Mouse (Mus musculus) adrenal gland, adult 2 months (tissue): Measurements from ENCODE around the gene Rag2. TPM values are rescaled to one million over a fixed set of nuclear protein-coding genes. Genes with fewer than 3 reads are reported as not detected.

Experiments used
- DNase-seq: peaks from one replicate; pipeline ENCODE4 v3.0.0; 2021
- polyA plus RNA-seq: library from polyadenylated mRNA; depleted of rRNA; stranded (reverse); fragments of >200 nt; gene quantifications from 2 replicates; pipeline ENCODE4 v1.2.3, GENCODE M21; 2012
- total RNA-seq, 2 experiments: library from RNA; stranded (reverse); gene quantifications; 2 replicates each; pipeline ENCODE4 v1.2.3; 2021

Rag2 gene
- total and polyA plus RNA-seq, 3 experiments, result not detected

DNA sequence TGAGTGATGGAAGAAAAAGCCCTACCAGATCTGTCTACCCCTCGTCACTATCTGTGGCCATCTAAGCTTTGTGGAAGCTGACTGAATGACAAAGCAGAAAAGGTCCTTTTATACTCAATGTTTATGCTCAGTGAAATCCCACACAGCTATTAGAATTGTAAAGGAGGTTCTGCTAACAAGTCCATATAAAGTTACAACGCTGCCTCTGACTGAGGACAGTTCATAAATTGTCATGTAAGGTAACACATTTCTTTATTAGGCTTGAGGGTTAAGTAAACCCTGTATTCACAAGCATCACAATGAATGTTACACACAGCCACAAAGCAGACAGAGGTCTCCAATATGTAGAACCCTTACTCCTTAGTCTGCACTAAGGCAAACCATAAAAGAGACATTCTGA is 507 bp upstream of the Rag2 start:
- no peak for DNase-seq

DNA sequence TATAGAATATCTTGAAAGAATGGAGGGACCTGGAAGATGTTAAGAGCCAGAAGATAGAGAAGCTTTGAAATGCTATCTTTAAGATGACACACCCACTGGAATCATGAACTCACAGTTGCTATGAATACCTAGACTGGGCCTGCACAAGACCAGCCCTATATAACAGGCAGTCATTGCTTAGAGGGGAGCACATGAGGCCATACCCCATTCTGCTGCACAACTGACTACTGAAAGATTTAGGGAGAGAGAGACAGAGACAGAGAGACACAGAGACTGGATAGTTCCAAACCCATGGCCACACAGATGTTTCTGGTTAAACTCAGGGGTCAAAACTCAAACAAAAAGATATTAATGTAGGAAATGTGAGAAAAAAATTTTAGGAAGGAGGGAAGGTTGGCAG is 2.7 kb downstream of the Rag2 start:
- no peak for DNase-seq

DNA sequence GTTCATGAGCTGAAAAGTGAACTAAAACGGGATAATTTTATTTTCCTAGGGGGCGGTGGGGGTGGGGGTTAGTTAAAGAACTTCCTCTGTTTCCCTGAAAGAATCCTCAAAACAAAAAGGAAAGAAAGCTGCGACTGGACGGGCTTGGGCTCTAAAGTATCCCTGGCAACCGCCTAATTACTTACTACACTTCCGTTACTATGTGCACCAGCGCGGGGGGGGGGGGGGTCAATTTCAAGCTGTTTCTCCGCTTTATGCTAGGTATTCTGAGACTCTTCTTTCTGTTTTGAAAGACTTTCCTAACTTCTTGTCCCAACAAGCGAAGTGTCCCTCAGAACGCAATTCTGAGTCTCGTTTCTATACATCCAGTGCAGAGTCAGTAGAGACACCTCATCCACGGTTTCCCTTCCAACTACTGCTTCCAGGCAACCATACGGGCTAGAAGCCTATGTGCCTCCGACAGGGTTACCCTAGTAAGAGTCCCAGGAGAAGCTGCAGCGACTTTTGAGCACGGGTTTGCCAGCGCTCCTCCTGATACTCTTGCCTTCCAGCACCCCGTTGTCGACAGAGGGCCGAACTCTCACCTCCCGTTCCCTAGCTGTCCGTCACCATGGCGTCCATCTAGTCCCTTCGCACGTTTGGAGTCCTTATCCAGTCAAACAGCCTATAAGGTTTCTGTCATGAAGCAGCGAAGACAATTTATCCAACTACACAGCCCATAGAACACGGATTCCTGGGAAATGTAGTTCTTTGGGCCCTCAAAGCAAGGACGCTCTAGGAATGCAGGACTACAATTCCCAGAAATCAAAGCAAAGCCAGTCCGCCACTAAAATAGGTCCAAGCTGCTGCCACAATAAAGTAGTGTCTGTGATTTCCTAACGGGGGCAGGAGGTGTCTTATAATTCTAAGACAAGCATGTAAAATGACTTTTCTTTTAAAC is 4.0 kb downstream of the Rag2 start:
- DNase-seq, result peak; percentile 92

DNA sequence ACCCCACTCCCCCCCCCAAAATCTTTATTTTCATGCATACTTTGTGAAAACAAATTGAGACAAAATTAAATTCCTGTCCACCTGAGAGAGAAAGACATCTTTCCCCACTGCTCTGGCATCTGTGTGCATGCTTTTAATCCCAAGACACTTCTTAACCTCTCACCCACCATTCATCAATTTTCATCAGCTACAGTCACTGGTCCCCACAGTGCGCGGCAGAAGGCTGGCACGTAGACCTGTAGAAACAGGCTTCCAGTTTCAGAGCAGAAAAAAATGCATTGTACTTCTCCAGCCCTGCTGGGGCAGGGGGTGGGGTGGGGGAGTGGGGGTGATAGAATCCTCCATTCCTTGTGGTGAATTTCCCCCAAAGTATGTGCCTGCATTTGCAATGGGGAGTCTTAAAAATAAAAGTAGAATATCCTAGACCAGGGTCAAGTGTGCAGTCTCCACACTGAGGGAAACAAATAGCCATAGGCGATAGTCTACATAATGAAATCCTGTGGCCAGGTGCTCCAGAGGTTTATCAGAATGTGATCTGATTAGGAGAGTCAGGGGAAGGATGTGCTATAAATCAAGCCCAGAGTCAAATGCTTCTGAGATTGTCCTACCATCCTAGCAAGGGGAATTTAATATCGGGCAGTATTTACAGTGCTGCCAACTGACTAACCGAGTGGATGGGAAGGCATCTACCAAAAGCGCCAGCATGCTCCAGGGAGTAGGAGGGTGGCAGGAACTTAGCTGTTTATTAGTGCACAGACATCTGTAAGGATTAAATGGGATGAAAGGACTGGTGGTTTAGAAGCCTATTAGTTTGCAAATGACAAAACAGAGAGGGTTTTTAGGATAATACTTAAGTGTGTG is 14.7 kb downstream of the Rag2 start:
- no peak for DNase-seq

DNA sequence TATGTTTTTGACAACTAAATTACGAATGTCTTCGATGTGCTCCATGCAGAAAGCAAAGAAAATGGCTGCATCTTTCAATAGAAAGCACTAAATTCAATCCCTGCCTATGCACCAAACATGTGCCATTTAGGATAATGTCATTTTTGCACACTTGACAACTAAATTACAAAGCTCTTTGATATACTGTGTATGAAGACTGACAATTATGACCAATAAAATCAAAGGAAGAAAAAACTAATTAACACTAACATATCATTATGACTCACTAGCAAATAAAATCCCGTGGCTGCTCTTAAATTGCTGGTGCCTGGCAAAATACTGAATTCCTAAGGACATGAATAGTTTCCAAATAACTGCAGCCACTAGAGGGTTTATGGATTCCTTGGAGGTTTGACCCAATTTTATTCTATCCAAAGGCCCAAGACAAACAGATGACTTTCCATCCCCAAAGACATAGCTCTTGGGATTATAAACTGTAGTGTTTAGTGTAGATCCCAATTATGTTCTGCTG is 15.4 kb downstream of the Rag2 start:
- no peak for DNase-seq

DNA sequence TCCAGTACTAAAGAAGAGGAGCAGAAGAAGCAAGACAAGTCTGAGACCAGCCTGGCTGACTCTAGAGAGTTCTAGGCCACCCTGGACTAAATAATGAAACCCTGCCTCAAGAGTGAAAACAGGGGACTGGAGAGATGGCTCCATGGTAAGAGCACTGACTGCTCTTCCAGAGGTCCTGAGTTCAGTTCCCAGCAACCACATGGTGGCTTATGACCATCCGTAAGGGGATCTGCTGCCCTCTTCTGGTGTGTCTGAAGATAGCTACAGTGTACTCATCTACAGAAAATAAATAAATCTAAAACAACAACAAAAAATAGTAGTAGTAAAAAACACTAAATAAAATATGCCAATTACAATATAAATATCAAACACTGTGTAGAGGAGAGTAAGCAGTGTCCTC is 21.3 kb downstream of the Rag2 start:
- DNase-seq, result no peak

- DNase-seq, result no peak
Measured at GRCm38 (mm10) chr2:101648361-101648760, 23.8 kb downstream of the Rag2 start.

- DNase-seq, result no peak
Measured at GRCm38 (mm10) chr2:101649114-101649671, 24.7 kb downstream of the Rag2 start, which contains the start of the genes Rag1 and B230118H07Rik. Rag1 (minus strand) TSS chr2:101649501. B230118H07Rik (minus strand) TSS chr2:101649532.

DNA sequence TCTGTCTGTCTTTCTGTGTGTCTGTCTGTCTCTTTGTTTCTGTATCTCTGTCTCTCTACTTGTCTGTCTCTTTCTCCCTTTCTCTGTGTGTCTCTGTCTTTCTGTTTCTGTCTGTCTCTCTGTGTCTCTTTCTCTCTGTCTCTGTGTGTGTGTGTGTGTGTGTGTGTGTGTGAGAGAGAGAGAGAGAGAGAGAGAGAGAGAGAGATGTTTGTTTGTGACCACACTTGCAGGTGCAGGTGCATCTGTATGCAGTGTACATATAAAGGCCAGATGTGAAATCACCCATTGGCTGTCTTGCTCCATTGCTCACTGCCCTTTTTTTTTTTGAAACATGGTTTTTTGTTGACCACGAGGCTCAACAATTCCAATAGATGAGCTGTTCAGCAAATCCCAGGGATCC is 25.9 kb downstream of the Rag2 start:
- DNase-seq, result no peak

- DNase-seq, result peak; percentile 5
Measured at GRCm38 (mm10) chr2:101652204-101652920, 27.8 kb downstream of the Rag2 start.

DNA sequence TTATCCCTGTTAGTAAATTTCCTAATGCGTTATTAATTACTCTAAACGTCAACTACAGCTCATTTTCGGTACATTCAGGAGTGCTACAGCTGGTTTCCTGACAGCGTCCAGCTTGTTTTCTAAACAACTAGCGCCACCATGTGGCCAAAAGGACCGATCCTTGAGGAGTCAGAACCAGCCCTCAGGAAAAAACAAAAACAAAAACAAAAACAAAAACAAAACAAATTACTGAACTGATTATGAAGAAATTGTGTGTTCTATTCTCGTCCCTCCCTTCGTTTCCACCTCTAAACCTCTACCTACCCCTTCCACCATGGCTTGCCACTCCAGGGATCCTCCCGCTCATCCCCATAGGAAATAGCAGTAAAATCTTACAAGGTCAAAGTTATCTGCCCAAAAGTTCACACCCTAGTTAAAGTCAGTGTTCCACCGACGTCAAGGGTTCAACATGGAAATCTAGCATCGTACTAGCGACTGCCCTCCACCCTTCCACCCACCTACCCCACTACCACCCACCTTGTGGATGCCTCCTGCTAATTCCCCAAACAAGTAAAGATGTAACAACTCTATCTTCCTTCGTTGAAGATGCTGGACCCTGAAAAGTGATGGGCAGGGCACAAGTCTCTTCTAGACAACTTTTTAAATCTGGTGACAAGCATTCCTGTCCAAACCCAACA is 28.5 kb downstream of the Rag2 start:
- DNase-seq, result peak; percentile 61

DNA sequence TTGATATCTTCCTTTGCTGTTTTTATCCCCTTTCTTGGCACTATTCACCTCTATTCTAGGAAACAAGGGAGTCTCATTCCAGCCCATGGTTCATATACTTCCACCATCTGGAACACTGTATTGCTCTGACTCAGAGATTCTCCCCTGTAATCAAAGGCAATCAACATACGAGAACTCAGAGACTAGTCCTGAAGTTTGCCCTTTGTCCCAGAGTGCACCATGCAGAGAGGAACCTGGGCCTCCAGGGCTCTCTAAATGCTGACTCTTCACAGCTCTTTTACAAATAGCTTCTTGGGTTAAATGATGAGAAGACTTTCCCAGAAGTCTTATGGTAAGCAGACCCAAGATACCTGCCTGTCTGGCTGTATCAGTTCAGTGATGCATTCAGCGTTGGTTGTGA is 36.0 kb downstream of the Rag2 start:
- DNase-seq, result no peak

DNA sequence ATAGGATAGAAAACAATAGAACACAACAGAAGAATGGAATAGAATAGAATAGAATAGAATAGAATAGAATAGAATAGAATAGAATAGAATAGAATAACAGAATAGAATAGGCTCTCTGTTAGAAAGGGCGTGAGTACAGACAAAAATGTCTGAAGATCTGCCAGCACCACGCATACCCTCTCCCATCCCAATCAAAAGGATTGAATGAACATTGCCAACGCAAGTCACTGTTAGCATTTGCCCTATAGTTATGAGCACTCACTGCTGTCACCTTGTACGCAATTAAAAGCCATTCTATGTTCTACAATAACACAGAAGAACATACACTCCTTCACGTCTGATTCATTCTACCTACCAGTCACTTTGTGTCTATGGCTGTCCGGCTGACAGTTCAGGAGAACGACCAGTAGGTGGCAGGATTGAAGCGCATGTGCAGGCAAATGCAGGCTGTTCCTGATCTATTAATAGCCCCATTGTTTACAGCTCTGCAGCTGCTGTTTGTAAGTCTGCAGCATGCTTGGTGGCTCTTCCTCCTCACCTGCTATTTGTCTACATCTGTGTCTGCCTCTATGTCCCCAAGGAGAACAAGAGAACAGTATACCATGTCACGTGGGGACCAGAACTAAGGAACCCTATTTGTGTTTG is 40.7 kb downstream of the Rag2 start:
- peak; percentile 73 for DNase-seq

GRCm38 (mm10) chr2:101665703-101666092 is 41.2 kb downstream of the Rag2 start:
- DNase-seq, result no peak

- DNase-seq, result no peak
Measured at GRCm38 (mm10) chr2:101668751-101669150, 44.2 kb downstream of the Rag2 start.

DNA sequence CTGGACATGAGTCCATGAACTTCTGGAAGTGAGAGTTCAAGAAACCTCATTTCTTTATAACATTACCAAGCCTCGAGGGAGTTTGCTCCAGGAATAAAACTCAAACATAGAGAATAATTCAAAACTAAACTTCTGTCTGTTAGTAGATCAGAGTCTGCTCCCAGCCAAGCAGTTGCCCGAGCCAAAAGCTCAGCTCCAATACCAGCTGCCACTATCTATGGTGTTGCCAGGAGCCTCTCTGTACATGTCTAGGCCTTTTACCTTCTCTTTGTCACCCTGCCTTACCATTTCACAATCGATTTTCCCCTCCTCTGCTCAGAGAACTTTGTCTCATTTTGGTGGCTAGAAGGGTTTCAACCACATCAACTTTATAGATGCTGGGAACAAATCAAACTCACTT is 49.0 kb downstream of the Rag2 start:
- no peak for DNase-seq

GRCm38 (mm10) chr2:101678236-101679021 is 53.9 kb downstream of the Rag2 start, which contains the start of gene Traf6:
Traf6 (plus strand) TSS chr2:101678429.
- DNase-seq, result peak; percentile 94

DNA sequence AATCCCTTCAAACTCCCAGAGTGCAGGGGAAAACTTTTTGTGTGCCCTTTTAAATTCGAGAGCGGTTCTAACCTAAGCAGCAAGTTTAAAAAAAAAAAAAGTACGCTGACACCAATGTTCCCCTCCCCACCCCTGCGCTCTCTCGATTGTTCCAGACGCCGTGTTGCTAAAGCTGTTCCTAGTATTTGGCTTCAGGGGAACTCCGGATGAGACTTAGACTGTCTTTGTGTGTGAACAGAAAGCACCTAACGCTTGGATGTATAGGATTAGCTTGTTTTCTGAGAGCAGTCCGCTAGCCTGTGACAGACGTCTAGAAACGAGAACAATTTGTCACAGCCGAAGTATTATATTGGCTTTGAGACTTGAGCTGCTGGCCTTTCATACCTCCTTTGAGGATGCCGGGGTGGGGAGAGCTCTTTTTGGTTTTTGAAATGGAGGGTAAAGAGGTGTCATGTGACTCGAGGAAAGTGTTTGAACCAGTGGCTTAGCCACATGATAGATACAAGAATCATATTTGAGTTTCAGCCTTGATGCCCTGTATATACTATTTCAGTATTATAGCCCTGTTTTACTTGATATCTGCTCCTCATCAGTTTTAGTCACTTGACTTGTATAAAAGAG is 54.8 kb downstream of the Rag2 start:
- DNase-seq, result peak; percentile 33
